Mouse (Mus musculus) cerebellum, adult 11-12 months (tissue): Measurements from ENCODE around the gene Arrdc2.

Source experiments
- DNase-seq: peaks from one replicate; pipeline ENCODE4 v3.0.0; 2022

Gene Arrdc2

DNA sequence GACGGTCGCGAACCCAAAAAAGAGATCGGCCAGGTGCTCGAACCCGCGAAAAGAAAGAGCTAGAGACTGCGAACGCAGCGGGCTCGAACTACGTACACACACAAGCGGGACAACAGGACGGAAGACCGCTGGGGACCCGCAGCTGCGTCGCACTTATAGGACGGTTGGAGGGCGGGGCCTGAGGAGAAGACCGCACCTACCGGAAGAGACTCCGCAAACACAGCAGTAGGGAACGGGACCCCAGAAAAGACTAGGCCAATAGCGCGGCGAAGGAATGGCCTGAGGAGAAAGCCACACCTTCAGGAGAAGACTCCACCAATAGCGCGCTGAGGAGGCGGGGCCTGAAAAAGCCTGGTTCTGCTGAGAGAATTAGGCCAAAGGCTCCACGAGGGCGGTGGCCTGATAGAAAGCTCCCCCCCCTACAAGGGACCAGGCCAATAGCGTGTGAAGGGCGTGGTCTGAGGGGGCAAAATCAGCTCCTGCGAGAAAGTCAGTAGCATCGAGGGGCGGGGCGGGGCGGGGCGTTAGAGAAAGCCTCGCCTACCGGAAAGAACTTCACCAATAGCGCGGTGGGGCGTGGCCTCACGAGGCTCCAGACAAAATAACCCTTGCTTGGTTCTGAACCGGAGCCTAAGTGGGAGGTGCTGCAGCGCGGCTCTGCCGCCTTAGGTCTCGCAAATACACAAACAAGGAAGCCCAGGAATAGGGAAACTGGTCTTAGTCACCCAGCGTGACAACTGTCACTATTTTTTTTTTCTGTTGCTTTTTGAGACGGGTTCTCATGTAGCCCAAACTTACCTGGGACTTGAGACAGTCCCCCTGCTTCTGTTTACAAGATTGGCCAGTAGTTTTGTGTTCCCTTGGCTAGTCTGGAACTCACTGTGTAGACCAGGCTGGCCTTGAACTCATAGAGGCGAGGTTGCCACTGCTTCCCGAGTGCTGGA, at the start of gene Arrdc2:
Gene Arrdc2 (minus strand): TSS at position 313 of the 944 bp plus-strand sequence.
- DNase-seq, result peak; percentile 100

DNA sequence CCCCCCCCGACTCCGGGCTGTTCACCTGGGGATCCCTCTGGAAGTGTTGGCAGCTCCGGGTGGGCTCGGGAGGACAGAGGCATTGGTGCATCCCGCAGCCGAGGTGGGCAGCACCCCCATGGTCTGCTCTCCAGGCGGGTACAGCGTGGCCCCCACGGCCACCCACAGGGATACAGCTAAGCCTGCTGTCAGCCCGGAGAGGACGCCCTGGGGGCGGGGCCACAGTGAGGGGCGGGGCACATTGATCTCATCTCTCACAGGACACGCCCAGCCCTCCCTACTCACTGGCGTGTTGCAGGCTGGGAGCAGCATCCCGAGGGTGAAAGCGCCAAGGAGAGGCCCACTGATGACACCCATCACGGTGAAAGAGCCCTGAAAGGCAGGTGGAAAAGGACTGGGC, 48.1 kb upstream of the Arrdc2 start:
- DNase-seq, result no peak

DNA sequence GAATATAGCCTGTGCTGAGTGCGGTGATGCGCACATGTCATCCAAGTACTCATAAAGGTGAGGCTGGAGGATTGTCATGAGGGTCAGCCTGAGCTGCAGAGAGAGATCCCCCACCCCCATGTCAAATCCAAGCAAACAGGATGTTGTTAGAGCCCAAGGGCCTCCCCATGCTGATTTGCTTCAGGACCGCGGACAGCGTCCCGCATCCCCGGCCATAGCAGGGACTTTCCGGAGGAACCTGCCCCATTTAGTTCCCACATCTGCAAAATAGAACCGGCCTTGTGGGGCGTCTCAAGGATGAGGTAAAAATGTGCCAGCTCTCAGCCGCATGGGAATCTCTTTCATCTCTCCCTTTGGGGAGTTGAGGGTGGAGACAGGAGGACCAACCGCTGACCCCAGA, 46.1 kb upstream of the Arrdc2 start:
- DNase-seq, result no peak

DNA sequence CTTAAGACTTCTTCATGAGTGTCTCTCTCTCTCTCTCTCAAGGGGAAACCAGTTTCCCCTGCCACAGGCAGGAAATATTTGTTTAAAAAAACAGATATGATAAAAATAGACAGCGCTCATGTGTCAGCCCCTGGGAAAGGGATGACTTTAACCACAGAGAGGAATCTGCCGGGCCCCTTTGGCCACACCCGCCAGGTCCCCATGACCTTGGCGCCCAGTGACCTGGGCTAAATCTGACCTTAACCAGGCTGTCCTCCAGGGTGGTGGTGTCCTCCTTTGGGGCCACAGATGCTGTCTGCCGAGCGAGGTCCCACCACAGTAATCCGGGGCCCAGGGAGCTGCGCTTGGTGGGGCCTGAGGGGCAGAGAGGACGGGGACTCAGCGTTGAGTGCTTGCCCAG, 45.2 kb upstream of the Arrdc2 start:
- no peak for DNase-seq

DNA sequence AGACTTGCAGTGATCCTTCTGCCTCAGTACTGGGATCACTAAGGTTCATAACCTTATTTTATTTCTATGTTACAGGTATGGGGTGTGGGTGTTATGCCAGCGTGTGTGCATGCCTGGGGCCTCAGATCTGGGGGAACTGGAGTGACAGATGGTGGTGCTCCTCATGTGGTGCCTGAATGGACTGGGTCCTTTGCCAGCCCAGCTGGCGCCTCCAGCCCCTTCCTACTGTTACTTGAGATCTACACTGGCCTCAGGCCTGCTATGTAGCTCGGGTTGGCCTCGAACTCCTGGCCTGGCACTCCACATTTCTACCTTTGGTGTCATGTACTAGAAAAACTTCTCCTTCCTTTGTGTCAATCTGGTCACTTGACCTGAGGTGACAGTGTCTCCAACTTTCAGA, 44.7 kb upstream of the Arrdc2 start:
- DNase-seq, result no peak

DNA sequence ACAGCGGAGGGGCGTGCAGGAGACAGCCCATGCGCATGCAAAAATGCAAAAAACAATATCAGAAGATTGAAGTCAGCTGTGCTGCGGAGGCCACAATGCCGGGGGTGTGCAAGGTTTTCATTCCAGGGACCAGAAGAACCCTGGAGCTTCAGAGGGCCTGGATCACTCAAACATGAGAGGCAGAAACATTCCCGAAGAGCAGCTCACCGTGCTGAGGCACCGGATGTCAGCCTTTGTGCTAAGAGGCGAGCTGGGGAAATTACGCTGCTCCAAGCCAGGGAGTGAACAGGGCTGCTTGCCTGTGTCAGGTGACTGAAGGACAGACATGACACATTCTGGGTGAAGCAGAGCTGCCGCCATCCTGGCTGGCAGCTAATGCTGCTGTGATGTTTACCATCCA, 41.0 kb upstream of the Arrdc2 start:
- peak; percentile 62 for DNase-seq

DNA sequence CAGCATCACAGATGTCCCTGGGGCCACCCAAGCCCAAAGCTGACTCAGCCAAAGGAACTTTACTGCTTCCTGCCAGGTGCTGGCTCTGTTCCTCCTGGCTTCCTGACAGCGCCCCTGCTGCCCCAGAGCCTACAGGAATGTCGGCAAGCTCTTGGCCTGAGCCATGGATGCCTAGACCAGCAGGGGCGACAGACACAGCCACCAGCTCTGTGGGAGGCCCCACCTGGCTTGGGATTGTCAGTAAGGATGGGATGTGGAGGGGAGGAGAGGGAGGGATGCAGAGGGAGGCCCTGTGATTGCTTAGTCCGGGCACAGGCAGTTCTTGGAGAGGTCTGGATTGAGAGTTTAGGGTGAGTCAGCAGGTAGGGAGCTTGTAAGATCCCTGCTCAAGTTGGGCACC, 40.6 kb upstream of the Arrdc2 start:
- peak; percentile 97 for DNase-seq

DNA sequence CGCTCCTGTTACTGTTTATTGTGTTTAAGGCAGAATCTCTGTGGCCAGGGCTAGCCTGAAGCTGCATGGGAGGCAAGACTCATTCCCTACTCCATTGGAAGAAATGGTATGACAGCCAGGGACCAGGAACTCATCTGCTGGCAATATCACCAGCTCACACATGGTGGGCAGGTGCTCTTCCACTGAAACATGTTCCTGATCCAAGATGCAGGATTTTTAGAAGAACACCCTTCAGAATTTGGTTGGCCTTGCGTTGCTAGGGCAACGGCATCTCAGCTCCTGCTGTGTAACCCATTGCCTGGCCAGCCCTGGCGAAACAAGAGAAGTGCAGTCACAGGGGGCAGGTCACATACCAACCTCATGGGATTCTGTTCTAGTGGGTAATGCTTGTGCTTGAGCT, 40.0 kb upstream of the Arrdc2 start:
- DNase-seq, result peak; percentile 81

DNA sequence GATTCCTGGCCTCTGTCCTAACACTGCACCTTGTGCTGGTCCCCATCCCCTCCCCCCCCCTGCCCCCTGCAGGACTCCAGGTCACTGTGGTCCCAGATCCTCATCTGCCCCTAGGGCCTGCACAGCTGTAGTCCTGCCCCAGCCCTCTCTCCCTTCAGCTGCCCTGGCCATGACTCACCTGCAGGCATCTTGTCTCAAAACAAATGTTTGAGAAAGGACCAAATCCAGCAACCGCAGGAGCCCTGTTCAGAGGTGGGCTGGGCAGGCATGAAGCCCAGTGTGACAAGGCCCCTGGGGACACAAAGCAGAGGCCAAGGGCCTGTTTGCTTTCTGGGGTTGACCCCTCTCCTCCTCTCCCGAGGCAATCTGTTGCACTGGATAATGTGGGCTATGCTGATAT, 38.7 kb upstream of the Arrdc2 start:
- peak; percentile 53 for DNase-seq

DNA sequence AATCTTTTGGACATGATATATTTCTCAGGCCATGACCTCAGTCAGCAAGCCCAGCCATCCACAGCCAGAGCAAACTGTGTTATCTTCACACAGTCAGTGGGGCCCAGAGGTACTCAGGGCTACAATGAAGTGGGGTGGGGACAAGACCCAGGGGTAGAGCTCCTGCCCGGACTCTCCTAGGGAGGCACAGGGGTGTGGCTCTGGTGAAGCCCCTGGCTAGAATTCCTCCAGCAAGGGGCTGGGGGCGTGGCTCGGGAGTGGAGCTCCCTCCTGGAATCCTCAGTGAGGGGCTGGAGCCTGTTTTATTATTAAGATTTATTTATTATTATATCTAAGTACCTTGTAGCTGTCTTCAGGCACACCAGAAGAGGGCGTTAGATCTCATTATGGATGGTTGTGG, 36.9 kb upstream of the Arrdc2 start:
- DNase-seq, result peak; percentile 39

DNA sequence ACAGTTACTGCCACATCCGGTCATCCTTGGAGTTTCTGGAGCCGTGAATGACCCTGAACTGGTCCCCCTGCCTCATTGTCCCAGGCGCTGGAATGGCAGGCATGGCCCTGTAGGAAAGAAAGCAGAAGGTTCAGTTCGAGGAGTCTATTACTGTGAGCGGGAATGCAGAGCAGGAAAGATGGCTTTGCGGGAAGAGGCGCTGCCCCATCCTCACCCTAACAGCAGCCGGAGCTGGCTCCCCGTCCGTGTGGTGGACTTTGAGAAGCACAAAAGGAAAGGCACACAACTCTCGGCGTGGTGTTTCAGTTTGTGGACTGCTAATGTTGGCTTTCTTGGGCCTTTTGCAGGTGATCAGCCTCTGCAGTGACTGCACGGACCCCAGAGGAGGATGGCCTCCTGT, 34.9 kb upstream of the Arrdc2 start:
- peak; percentile 49 for DNase-seq

DNA sequence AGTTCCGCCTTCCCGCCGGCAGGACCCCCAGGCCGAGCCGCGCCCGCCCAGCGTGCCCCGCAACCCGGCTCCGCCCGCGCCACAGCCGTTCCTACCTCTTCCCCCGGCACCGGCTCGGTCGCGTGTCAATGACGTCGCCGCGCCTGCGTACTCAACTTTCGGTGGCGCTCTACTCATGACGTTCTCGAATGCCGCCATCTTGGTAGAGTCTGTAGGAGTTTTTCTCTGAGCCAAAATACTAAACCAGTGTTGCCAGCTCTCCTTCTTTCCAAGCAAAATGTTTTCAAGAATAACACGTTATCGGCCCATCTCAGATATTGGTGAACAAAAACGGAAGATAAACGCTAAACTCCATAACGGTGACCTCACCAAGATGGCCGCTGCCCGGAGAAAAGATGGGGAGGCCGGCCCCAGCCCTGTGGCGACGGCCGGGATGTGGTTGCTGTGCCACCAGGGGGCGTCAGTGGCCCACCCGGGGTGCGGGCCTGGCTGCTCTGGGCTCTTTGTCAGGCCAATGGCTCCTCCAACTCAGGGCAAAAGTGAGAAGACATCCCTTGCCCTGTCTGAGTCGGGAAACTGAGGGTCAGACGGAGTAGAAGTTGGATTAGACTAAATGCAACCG, 34.0 kb upstream of the Arrdc2 start, which contains the start of gene Ccdc124:
Gene Ccdc124 (minus strand): TSS at position 572 of the 622 bp plus-strand sequence.
- DNase-seq, result peak; percentile 95

DNA sequence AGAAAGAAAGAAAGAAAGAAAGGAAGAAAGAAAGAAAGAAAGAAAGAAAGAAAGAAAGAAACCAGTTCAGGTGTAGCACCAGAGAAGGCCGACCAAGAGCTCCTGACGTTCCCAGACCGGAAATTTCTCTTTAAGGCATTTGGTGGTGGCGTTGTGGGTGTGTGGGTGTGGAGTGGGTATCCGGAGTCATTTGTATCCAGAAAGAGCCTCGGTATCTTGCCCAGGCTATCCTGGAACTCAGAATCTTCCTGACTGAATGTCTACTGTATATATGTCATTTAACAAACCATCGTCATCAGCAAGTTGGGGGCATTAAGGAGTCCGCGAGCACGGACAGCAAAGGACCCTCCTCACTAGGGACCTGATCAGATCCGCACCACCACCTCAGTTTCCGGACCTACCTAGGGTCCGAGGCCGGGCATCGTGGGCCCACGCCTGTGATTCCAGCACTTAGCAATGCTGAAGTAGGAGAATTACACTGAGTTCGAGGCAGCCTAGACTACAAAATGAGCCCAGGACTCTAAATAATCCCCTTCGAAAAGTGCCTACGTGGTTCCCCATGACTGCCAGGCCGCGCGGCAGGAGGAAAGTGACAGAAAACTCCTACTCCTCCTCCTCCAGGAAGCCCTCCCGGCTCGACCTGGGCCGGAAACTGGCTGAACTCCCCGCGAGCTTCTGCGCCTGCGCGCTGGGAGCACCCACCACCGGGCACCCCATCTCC, 33.3 kb upstream of the Arrdc2 start:
- no peak for DNase-seq

DNA sequence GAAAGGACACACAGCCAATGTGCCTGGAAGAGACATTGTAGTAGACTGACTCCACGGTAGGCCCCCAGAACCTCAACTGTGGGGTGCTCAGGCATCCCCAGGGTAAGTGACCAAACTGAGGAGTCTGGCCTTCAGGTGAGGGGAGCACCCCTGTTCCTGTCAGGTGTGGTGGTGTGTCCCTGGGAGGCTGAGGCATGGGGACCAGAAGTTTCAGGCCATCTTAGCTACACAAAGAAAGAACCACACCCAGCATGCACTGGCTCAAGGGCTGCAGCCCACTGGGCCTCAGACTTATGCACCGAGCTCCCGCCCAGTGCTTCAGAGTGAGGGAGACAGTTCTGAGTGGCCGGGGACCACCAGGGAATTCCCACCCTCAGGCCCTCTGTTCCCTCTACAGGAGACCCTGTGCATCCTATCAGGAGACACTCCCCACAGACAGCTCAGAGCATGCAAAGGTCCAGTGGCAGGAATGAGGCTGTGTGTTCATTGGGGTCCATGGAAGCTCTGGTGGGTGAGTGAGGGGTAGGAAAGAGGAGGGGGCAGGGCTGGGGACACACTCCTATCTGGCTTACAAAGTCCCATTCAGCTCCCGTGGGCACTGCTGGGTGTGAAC, 31.8 kb upstream of the Arrdc2 start:
- DNase-seq, result peak; percentile 48

DNA sequence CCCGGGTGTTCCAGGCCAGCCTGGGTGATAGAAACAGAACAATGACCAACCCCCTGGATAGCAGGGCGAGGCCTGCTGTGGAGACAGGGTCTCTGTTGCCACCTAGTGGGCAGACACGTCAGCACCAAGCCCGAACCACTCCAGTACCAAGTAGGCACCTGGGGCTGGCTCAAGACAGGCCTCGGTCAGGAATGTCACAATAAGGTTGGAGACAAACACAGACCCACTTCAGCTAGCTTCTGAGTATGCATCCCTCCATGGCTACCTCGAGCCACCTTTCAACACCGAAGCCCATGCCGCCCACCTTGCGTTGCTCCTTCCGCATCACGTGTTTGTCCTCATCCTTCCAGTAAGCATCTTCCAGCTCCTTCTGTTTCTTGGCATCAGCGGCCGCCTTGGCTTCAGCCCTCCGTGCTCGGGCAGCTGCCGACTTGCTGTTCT, 30.1 kb upstream of the Arrdc2 start:
- DNase-seq, result peak; percentile 68

DNA sequence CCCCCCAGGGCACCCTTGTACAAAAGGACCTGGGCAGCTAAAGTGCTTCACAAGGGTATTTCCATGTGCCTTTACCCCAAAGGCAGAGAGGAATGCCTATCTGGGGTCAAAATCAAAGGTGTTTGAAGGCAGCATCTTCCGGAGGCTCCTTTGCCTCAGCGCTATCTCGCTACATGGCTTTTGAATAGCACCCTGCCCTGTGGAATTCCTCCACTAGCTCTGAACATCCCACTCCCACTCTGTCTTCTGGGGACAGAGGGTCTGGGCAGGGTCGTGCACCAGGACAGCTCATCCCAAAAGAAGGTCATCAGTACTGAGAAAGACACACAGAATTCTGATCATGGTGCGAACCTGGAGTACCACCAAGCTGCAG, 29.7 kb upstream of the Arrdc2 start:
- DNase-seq, result no peak

DNA sequence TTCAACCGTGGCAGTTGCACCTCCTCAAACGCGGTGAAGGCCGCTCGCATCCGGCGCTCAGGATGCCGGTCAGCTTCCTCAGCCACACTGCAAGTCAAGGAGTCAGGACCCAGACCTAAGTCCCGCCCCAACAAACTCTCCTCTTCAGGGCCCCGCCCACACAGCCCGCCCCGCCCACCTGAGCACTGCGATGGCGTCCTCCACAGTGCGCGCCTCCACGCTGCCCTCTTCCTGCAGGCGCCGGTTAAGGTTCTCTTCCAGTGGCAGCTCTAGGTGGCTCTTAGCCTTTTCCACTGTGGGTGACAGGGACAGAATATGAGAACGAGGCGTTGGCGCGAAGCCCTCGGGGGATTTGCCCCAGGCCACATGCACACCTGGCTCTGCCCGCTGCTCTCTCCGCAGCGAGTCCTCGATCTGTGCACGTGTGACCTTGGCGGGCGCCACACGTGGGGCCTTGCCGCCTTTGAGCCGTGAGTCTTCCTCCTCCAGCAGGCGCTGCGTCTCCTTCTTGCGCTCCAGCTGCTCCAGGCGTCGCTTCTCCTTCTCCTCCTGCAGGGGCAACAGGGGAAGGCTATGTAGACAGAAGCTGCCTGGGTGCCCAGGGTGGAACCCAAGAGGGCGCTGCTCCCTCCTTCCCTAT, 29.2 kb upstream of the Arrdc2 start:
- DNase-seq, result peak; percentile 57

DNA sequence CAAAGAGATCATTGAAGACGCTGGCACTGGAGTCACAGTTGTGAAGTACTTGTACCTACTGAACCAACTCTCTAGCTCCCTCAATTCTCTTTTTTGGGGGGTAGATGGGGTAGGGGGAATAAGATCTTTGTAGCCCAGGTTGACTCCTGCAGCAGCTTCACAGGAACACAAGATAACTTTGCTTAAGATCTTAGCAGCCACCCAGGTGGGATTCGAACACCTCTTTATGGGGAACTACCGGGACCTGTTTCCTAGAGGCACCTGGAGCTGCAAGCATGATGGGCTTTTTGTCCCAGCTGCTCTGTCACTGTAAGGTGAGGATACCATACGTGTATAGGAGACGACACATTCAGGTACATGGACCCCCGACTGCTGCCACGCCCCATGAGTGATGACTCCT, 27.0 kb upstream of the Arrdc2 start:
- DNase-seq, result no peak

DNA sequence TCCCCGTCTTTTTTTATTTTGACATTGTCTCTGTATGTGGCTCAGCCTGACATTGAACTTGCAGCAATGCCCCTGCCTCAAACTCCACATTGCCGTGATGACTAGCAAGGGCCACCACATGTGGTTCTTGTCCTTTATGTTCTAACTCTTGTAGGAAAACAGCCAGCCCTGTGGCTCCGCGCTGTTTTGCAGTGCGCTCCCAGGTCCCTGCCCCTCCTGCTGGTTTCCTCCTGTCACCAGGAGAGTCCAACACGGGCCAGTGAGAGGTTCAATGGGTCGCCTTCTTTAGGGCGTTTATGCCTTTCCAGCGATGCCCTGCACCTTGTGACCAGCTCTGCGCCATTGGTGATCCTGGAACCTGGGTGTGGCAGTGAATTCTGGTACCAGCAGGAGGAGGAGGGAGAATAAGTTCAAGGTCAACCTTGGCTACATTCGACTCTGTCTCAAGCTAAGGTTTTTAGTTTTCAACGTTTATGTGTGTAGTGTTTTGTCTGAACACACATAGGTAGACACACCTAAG, 26.5 kb upstream of the Arrdc2 start:
- no peak for DNase-seq

DNA sequence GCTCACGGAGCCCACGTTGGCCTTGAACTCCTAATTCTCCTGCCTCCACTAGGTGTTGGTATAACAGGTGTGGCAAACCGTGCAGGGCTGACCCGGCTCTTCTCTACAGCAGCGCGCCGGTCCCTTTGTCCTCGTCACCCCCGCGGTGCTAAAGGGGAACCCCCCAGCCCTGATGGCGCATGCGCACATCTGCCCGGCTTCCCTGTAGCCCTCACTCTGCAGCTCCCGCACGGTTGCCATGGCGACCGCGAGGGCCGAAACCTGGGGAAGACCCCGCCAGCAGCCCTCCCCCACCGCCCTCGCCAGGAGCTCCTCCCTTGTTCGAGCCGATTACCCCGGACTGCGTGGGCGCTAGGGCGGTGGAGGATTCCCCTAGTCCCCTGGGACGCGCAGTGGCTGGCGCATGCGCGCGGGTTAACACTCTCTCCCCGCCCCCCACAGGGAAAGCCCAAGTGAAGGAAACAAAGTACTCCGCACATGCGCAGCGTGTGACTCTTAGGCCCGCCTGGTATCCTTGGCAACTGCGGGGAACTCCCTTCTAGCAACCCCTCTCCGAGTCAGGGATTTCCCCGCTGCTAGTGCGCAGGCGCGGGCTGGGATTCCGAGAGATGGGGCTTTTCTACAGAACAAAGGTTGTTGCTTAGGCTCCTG, 26.0 kb upstream of the Arrdc2 start:
- peak; percentile 99 for DNase-seq

DNA sequence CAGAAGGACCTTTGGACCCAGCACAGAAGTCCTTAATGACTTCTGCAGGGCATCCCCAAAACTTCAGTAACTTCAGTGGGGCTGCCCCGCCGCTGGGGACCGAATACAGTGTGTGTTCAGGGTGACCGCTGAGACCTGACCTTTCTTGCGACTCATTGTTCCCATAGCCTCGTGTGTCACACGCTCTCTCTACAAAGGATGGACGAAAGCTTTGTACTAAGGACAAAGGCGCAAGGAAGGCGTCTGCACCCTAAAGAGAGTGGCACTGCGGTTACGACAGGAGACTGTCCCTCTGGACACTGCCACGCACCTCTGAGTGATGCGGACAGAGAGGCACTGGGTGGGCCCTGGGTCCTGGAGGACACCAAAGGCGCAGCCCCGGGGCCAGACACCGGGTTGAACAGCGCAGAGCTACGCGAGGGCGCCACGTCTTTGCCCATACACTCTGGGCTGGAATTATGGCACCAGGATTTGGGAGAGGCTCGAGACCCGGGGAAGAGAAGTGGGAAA, 25.2 kb upstream of the Arrdc2 start:
- DNase-seq, result peak; percentile 58
